Mouse (Mus musculus): Measurements from ENCODE around the gene Smn1. TPM values are rescaled to one million over a fixed set of nuclear protein-coding genes. Genes with fewer than 3 reads are reported as not detected.

Gene Smn1
- polyA plus RNA-seq, 1 experiment from 2014 or later = 45.8 TPM

Other genes with a start within 250 kb of the Smn1 start
- gene Cartpt, start 223.8 kb upstream of the Smn1 start, polyA plus RNA-seq (2015; fragmentation: Nextera tagmentation; extraction: Ambion mirVana) = 20.8 and 25.7 TPM in 2 replicates
- gene Mccc2, start 109.2 kb upstream of the Smn1 start, polyA plus RNA-seq (2015; fragmentation: Nextera tagmentation; extraction: Ambion mirVana) = 48.5 and 53.2 TPM in 2 replicates
- gene Bdp1, start 20.8 kb upstream of the Smn1 start, polyA plus RNA-seq (2015; fragmentation: Nextera tagmentation; extraction: Ambion mirVana) = 18.4 and 20.9 TPM in 2 replicates
- 126 and 129 TPM in 2 replicates for gene Serf1, start 16.8 kb upstream of the Smn1 start, polyA plus RNA-seq (2015; fragmentation: Nextera tagmentation; extraction: Ambion mirVana)
- gene Naip2, start 77.2 kb downstream of the Smn1 start, polyA plus RNA-seq (2015; fragmentation: Nextera tagmentation; extraction: Ambion mirVana) = 6.9 and 8.3 TPM in 2 replicates
- gene Naip5, start 121.5 kb downstream of the Smn1 start, polyA plus RNA-seq (2015; fragmentation: Nextera tagmentation; extraction: Ambion mirVana) = 11.5 and 16.0 TPM in 2 replicates
- 11.7 and 15.3 TPM in 2 replicates for gene Naip6, start 192.8 kb downstream of the Smn1 start, polyA plus RNA-seq (2015; fragmentation: Nextera tagmentation; extraction: Ambion mirVana)